Mouse (Mus musculus) T-helper 17 cell (primary cell): Measurements from ENCODE around the gene Slc25a38.

ENCODE experiments used
- in situ Hi-C, 2 experiments: fragments of 300-600 bp; cut with MboI, MseI; formaldehyde crosslinking; loops; 1 replicate in 1 of 2; 2 replicates in 1 of 2; pipeline ENCODE4 v1.15.1; 2025; ENCODE audit warnings: high pct_unique_total_duplicates in 2 of 2

Slc25a38 gene

GRCm38 (mm10) chr9:120110211-120111018 is at the start of gene Slc25a38:
TSS of gene Slc25a38 (plus strand) at chr9:120110374.
- in situ Hi-C loops: no loop called here

GRCm38 (mm10) chr9:120064317-120064716 is 45.9 kb upstream of the Slc25a38 start:
- in situ Hi-C loops: no loop called here

GRCm38 (mm10) chr9:120067609-120068008 is 42.6 kb upstream of the Slc25a38 start:
- in situ Hi-C loops: no loop called here

- in situ Hi-C loops: no loop called here
Measured at GRCm38 (mm10) chr9:120068047-120068446, 42.1 kb upstream of the Slc25a38 start.

- in situ Hi-C loops: loop anchor here in 1 of 2 experiments (5.0 kb wide), 1 partner anchor 42 kb away; no protein-coding TSS in a partner anchor
Measured at GRCm38 (mm10) chr9:120069779-120070178, 40.4 kb upstream of the Slc25a38 start, which contains the start of gene Cx3cr1. TSS of gene Cx3cr1 (minus strand) at chr9:120069879.

- in situ Hi-C loops: loop anchor here in 1 of 2 experiments (5.0 kb wide), 1 partner anchor 44 kb away; no protein-coding TSS in a partner anchor
Measured at GRCm38 (mm10) chr9:120071251-120071650, 38.9 kb upstream of the Slc25a38 start.

GRCm38 (mm10) chr9:120073169-120073568 is 37.0 kb upstream of the Slc25a38 start:
- in situ Hi-C loops: loop anchor here in 1 of 2 experiments (5.0 kb wide), 1 partner anchor 46 kb away; no protein-coding TSS in a partner anchor

GRCm38 (mm10) chr9:120074516-120074915 is 35.7 kb upstream of the Slc25a38 start:
- in situ Hi-C loops: loop anchor here in 1 of 2 experiments (5.0 kb wide), 1 partner anchor 47 kb away; no protein-coding TSS in a partner anchor

- in situ Hi-C loops: no loop called here
Measured at GRCm38 (mm10) chr9:120078241-120078640, 31.9 kb upstream of the Slc25a38 start.

GRCm38 (mm10) chr9:120079901-120080300 is 30.3 kb upstream of the Slc25a38 start:
- in situ Hi-C loops: loop anchor here in 1 of 2 experiments (5.0 kb wide), 1 partner anchor 53 kb away; no protein-coding TSS in a partner anchor

GRCm38 (mm10) chr9:120080546-120081108 is 29.5 kb upstream of the Slc25a38 start:
- in situ Hi-C loops: loop anchor here in 1 of 2 experiments (5.0 kb wide), 1 partner anchor 53 kb away; no protein-coding TSS in a partner anchor

- in situ Hi-C loops: loop anchor here in 1 of 2 experiments (5.0 kb wide), 1 partner anchor 54 kb away; no protein-coding TSS in a partner anchor
Measured at GRCm38 (mm10) chr9:120081247-120081646, 28.9 kb upstream of the Slc25a38 start.

GRCm38 (mm10) chr9:120081967-120082366 is 28.2 kb upstream of the Slc25a38 start:
- in situ Hi-C loops: loop anchor here in 1 of 2 experiments (5.0 kb wide), 1 partner anchor 55 kb away; no protein-coding TSS in a partner anchor

GRCm38 (mm10) chr9:120082691-120083090 is 27.5 kb upstream of the Slc25a38 start:
- in situ Hi-C loops: loop anchor here in 1 of 2 experiments (5.0 kb wide), 1 partner anchor 55 kb away; no protein-coding TSS in a partner anchor

- in situ Hi-C loops: loop anchor here in 1 of 2 experiments (5.0 kb wide), 1 partner anchor 56 kb away; no protein-coding TSS in a partner anchor
Measured at GRCm38 (mm10) chr9:120083158-120083894, 26.8 kb upstream of the Slc25a38 start.

- in situ Hi-C loops: loop anchor here in 1 of 2 experiments (5.0 kb wide), 1 partner anchor 57 kb away; no protein-coding TSS in a partner anchor
Measured at GRCm38 (mm10) chr9:120084406-120084805, 25.8 kb upstream of the Slc25a38 start.

- in situ Hi-C loops: no loop called here
Measured at GRCm38 (mm10) chr9:120089125-120089524, 21.0 kb upstream of the Slc25a38 start.

- in situ Hi-C loops: loop anchor here in 1 of 2 experiments (10.0 kb wide), 1 partner anchor 66 kb away; the partner anchor contains the start of gene Xirp1
Measured at GRCm38 (mm10) chr9:120091086-120091485, 19.1 kb upstream of the Slc25a38 start.

- in situ Hi-C loops: loop anchor here in 1 of 2 experiments (10.0 kb wide), 1 partner anchor 67 kb away; the partner anchor contains the start of gene Xirp1
Measured at GRCm38 (mm10) chr9:120091696-120092238, 18.4 kb upstream of the Slc25a38 start, which contains the start of gene Ccr8. TSS of gene Ccr8 (plus strand) at chr9:120092114.

- in situ Hi-C loops: loop anchor here in 1 of 2 experiments (10.0 kb wide), 1 partner anchor 69 kb away; the partner anchor contains the start of gene Xirp1
Measured at GRCm38 (mm10) chr9:120093701-120094100, 16.5 kb upstream of the Slc25a38 start.
